Mouse (Mus musculus) kidney, embryonic 16.5 days (tissue): ENCODE data around the gene Paics. TPM values are rescaled to one million over a fixed set of nuclear protein-coding genes. Genes with fewer than 3 reads are reported as not detected.
A peak's percentile ranks its signal among the peaks of the same experiment; 100 is the strongest.
"Not testable (repeated sequence)": the region's sequence is repeated elsewhere in the genome, so short reads cannot be mapped to it uniquely, and the experiment has no call there.

Experiments used
- ATAC-seq: fragments of 200-750 bp; cut with Nextera tagmentation; 2 replicates; pipeline ENCODE4 v1.8.0; 2017; ENCODE audit warnings: moderate TSS enrichment; ENCODE audit not compliant: low FRiP score, low TSS enrichment
- H3K27ac ChIP-seq: fragments of 300-500 bp; sonication (generic); 2 replicates; pipeline ENCODE4 v1.5.1; 2014; ENCODE audit warnings: low read length
- H3K27me3 ChIP-seq: fragments of 300-500 bp; sonication (generic); 2 replicates; pipeline ENCODE4 v1.6.1; 2014; ENCODE audit warnings: low read length, control low read depth, mixed read lengths; ENCODE audit not compliant: insufficient read depth
- H3K36me3 ChIP-seq: fragments of 300-500 bp; sonication (generic); 2 replicates; pipeline ENCODE4 v1.6.1; 2014; ENCODE audit warnings: low read length, control low read depth, mixed read lengths; ENCODE audit not compliant: insufficient read depth
- H3K4me1 ChIP-seq: fragments of 300-500 bp; sonication (generic); 2 replicates; pipeline ENCODE4 v1.6.1; 2014; ENCODE audit warnings: low read length, control low read depth, mixed read lengths; ENCODE audit not compliant: insufficient read depth
- H3K4me2 ChIP-seq: fragments of 300-500 bp; sonication (generic); replicated peaks from 2 replicates; pipeline ENCODE4 v1.6.1; 2014; ENCODE audit warnings: low read depth, low read length
- H3K4me3 ChIP-seq: fragments of 300-500 bp; sonication (generic); 2 replicates; pipeline ENCODE4 v1.5.1; 2014; ENCODE audit warnings: mild to moderate bottlenecking, low read length
- H3K9ac ChIP-seq: fragments of 300-500 bp; sonication (generic); replicated peaks from 2 replicates; pipeline ENCODE4 v1.6.1; 2014; ENCODE audit warnings: low read length
- H3K9me3 ChIP-seq: fragments of 300-500 bp; sonication (generic); 2 replicates; pipeline ENCODE4 v1.6.1; 2016; ENCODE audit warnings: low read length, control low read depth
- WGBS: fragments of 180-500 bp; shearing (Covaris S2); extraction: QIAGEN DNeasy Blood & Tissue Kit; methylation state at CpG from one replicate; pipeline ENCODE4 v1.1.7; 2014; 5-methylcytosine and 5-hydroxymethylcytosine counted together
- polyA plus RNA-seq: library from polyadenylated mRNA; unstranded; fragments of >200 nt; fragmentation: Nextera tagmentation; extraction: Ambion mirVana; gene quantifications from 2 replicates; pipeline ENCODE4 v1.2.1, GENCODE M21; 2015

The Paics gene
- polyA plus RNA-seq = 349 and 353 TPM in 2 replicates

DNA sequence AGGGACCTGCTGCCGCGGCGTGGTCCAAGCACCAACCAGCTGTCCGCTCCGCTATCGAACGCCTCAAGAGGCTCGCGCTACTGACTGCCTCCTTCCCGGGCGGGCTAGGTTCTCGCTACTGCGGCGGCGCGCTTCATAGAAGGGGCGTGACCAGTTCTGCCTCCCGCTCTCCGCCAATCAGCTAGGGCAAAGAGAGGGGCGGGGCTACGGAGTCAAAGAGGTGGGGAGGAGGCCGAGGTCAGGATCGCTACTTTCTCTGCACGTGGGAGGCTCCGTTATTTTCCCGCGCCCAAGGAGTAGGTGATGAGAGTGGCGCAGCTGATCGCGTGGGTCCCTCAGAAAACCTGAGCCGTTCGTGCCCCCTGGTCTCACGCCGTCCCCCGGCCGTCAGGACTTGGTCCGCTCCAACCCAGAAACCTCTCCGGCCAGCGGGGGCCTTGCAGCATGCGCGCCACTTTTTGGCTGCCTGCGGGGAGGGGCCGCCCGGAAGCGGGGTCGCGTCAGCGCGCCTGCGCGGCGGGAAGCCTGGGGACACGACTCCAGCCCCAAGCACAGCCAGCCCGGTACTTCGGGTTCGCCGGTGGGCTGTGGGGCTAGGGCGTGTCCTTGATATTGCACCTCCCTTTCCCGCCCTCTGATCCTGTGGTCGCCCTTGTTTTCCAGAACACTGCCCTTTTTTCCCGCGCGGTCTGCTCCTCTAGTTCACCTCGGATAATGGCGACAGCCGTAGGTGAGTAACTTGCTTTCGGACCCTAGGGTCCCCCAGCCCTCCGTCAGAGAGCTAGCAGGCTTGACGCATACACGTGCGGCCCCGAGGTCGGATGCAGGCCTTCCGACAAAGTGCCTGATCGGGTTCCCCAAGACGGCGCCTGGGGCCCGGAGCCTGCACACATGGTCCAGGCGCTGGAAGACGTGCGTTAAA, at the start of gene Paics, which contains the start of gene Ppat:
TSS of gene Paics (plus strand) at position 202 of the 922 bp plus-strand sequence.
TSS of gene Ppat (minus strand) at position 473 of the 922 bp plus-strand sequence.
- Histone ChIP-seq H3K4me1 (peaks cover 26% of the 10 kb centered on the region), H3K27ac (peak within 1 kb of the TSS; percentile 95), H3K4me3 (peak within 1 kb of the TSS; percentile 91), H3K9me3 (no peaks in the 10 kb centered on the region), H3K27me3 (no peaks in the 10 kb centered on the region), H3K36me3 (peaks cover 9% of the 10 kb centered on the region; the same call in 1 of the 2 replicates), H3K9ac (peak within 1 kb of the TSS; percentile 88), H3K4me2 (peak within 1 kb of the TSS; percentile 84)
- under 1% methylated on average over 80 of the region's 81 CpGs for WGBS
- ATAC-seq = peak; percentile 98

DNA sequence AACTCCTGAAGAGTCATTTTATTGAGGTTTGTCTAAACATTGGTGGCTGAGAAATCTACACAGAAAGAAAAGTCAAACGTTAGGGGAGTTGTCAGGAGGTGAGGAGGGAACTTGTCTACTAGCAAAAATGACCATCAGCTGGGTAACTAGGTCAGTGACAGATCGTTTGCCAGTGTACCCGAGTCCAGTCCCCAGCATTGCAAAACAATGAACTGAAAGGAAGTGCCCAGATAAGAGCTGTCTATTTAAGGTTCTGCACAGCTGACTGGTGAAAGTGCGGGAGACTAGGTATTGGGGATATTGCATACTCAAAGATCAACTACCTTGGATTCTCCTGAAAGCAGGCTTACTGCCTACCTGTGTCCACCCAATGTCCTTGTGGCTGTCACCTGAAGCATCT, 49.0 kb upstream of the Paics start:
- H3K9me3 ChIP-seq = no peaks in the 10 kb centered on the region
- no peaks in the 10 kb centered on the region; the same call in 1 of the 2 replicates for H3K36me3 ChIP-seq
- H3K27ac ChIP-seq = no peak overlapping the region
- no peak for ATAC-seq
- no peaks in the 10 kb centered on the region for H3K27me3 ChIP-seq
- H3K4me3 ChIP-seq = no peak overlapping the region
- H3K4me2 ChIP-seq = no peak overlapping the region
- 83% methylated on average over 4 of the region's 4 CpGs for WGBS
- peaks cover 3% of the 10 kb centered on the region; the same call in 1 of the 2 replicates for H3K4me1 ChIP-seq
- no peak overlapping the region for H3K9ac ChIP-seq

GRCm38 (mm10) chr5:76904713-76905404, 46.2 kb upstream of the Paics start:
- WGBS = 2% methylated on average over 19 of the region's 19 CpGs
- H3K36me3 ChIP-seq = peaks cover 3% of the 10 kb centered on the region
- H3K9ac ChIP-seq = peak overlapping the region; percentile 85
- H3K4me3 ChIP-seq = peak overlapping the region; percentile 77
- peak overlapping the region; percentile 70 for H3K4me2 ChIP-seq
- peak overlapping the region; percentile 87 for H3K27ac ChIP-seq
- no peak for ATAC-seq
- H3K9me3 ChIP-seq = no peaks in the 10 kb centered on the region
- peaks cover 3% of the 10 kb centered on the region; the same call in 1 of the 2 replicates for H3K4me1 ChIP-seq
- H3K27me3 ChIP-seq = no peaks in the 10 kb centered on the region

- H3K9me3 ChIP-seq = no peaks in the 10 kb centered on the region
- peak within 1 kb of the TSS; percentile 70 for H3K4me2 ChIP-seq
- peak; percentile 98 for ATAC-seq
- no peaks in the 10 kb centered on the region for H3K27me3 ChIP-seq
- peaks cover 3% of the 10 kb centered on the region; the same call in 1 of the 2 replicates for H3K4me1 ChIP-seq
- H3K9ac ChIP-seq = peak within 1 kb of the TSS; percentile 85
- H3K27ac ChIP-seq = peak within 1 kb of the TSS; percentile 87
- under 1% methylated on average over 47 of the region's 47 CpGs for WGBS
- peaks cover 4% of the 10 kb centered on the region for H3K36me3 ChIP-seq
- H3K4me3 ChIP-seq = peak within 1 kb of the TSS; percentile 77
These were observed 45.5 kb upstream of the Paics start, which contains the start of gene Aasdh for GRCm38 (mm10) chr5:76905405-76906154. Gene Aasdh (minus strand): TSS chr5:76905514.

- Histone ChIP-seq H3K4me2 (peak overlapping the region; percentile 70), H3K36me3 (peaks cover 4% of the 10 kb centered on the region), H3K27me3 (no peaks in the 10 kb centered on the region), H3K27ac (peak overlapping the region; percentile 87; the same call in 1 of the 2 replicates), H3K9ac (peak overlapping the region; percentile 85), H3K4me3 (peak overlapping the region; percentile 77), H3K9me3 (no peaks in the 10 kb centered on the region), H3K4me1 (peaks cover 3% of the 10 kb centered on the region; the same call in 1 of the 2 replicates)
- WGBS = 47% methylated on average over 3 of the region's 3 CpGs
- ATAC-seq = no peak
These were observed 45.0 kb upstream of the Paics start for GRCm38 (mm10) chr5:76906155-76906499.

DNA sequence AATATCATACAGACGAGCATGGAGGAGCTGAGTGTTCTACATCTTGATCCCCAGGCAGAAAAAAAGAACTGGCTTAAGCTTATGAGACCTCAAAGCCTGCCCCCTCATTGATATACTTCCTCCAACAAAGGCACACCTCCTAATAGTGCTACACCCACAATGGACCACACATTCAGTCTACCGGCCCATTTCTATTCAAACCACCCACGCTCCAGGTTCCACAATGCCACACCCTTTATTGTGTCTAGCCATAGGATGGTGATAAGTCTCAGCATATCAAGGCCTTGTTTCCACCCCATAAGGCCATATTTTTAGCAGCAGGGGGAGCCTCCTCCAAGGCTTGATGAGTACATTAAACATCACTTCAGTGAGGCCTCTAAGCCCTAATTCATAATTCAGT, 40.3 kb upstream of the Paics start:
- peaks cover 3% of the 10 kb centered on the region; the same call in 1 of the 2 replicates for H3K4me1 ChIP-seq
- no peak overlapping the region for H3K9ac ChIP-seq
- H3K36me3 ChIP-seq = peaks cover 18% of the 10 kb centered on the region
- ATAC-seq = no peak
- WGBS = 93% methylated on average over 3 of the region's 3 CpGs
- no peaks in the 10 kb centered on the region for H3K9me3 ChIP-seq
- H3K4me3 ChIP-seq = no peak overlapping the region
- H3K4me2 ChIP-seq = no peak overlapping the region
- H3K27me3 ChIP-seq = no peaks in the 10 kb centered on the region
- no peak overlapping the region for H3K27ac ChIP-seq

DNA sequence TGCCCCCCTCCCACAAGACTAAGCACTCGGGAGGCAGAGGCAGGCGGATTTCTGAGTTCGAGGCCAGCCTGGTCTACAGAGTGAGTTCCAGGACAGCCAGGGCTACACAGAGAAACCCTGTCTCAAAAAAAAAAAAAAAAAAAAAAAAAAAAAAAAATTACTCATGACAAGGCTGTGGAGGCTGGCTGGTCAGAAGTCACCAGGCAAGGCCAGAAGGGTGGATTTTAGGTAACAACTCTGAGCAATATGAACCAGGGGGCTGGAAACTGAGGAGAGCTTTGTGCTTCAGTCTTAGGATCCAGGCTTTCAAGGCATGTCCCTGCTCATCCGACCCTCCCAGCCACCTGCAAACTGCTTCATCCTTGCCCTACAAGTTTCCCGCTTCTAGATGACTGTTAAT, 38.6 kb upstream of the Paics start:
- H3K9me3 ChIP-seq, ATAC-seq, H3K9ac ChIP-seq, H3K4me2 ChIP-seq, H3K27me3 ChIP-seq, H3K4me3 ChIP-seq, H3K27ac ChIP-seq, H3K4me1 ChIP-seq: not testable (repeated sequence)
- 91% methylated on average over 5 of the region's 5 CpGs for WGBS
- peaks cover 25% of the 10 kb centered on the region for H3K36me3 ChIP-seq

DNA sequence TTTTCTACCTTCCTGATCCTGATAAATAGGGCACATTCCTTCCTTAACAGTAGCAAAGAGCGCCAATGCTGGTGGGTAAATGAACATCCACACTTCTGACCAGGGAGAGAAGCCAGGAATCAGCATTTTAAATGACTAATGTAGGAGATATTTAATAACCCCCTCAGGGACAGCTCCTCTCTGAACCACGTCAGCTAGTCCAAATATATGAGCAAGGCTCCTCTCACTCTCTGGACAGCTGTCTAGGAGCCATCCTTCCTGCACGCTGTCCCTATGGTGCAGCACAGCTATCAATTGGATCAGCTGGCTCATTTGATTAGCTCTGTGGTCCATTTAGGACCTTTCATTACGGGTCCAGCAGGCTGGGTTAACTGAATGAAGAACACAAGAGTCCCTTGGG, 28.3 kb upstream of the Paics start:
- peak overlapping the region; percentile 5; the same call in 1 of the 2 replicates for H3K27ac ChIP-seq
- no peak overlapping the region for H3K9ac ChIP-seq
- H3K4me3 ChIP-seq = no peak overlapping the region
- WGBS = 79% methylated on average over 4 of the region's 4 CpGs
- H3K27me3 ChIP-seq = no peaks in the 10 kb centered on the region
- ATAC-seq = no peak
- H3K4me2 ChIP-seq = no peak overlapping the region
- peaks cover 5% of the 10 kb centered on the region; the same call in 1 of the 2 replicates for H3K4me1 ChIP-seq
- H3K9me3 ChIP-seq = peaks cover 15% of the 10 kb centered on the region; the same call in 1 of the 2 replicates
- H3K36me3 ChIP-seq = peaks cover 65% of the 10 kb centered on the region

- Histone ChIP-seq H3K9me3 (peaks cover 15% of the 10 kb centered on the region; the same call in 1 of the 2 replicates), H3K4me3 (no peak overlapping the region), H3K4me2 (no peak overlapping the region), H3K36me3 (peaks cover 59% of the 10 kb centered on the region), H3K9ac (no peak overlapping the region), H3K27me3 (no peaks in the 10 kb centered on the region), H3K4me1 (peaks cover 8% of the 10 kb centered on the region), H3K27ac (peak overlapping the region; percentile 5; the same call in 1 of the 2 replicates)
- peak; percentile 81; the same call in 1 of the 2 replicates for ATAC-seq
- WGBS = 69% methylated on average over 13 of the region's 13 CpGs
These were observed 27.7 kb upstream of the Paics start for GRCm38 (mm10) chr5:76923428-76923827.
